Mouse (Mus musculus): ENCODE measurements around the gene Ascl4.

DNA sequence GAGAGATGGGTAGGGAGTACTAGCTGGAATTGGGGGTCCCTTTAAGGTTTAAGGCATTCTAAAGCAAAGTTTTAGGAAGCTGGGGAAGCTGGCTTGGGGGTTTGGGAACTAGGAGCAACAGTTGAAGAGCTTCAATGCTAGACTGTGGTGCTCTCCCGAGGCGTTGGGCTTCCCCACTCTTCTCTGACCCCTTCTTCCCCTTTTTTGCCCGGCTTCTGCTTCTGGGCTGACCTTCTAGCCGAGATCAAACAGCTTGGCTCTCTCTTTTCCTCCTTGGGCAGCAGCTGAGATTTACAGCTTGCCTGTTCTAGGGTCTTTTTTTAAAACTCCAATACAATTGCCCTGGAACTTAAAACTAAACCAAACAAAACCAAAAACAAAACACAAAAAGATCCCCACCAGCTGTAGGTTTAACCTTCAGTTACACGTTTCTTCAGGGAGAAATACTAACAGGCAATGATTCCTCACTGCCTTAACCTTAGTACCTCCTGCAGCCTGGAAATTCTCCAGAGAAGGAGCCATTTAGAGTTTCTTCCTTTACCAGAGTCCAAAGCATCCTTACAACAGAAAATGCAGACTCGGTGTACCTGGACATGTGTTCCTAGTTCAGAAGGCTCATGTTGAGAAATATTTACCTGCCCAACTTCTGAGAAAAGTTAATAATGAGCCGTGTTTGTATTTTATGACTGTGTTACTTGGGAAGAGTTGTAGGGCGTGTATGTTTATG, 42.6 kb downstream of the Ascl4 start:
- TF ChIP-seq HCFC1 (IDR thresholded peaks at IDR 0.05; ENCODE audit: borderline replicate concordance, insufficient read depth, low read length) (no peak), ZC3H11A (IDR thresholded peaks at IDR 0.05; ENCODE audit: borderline replicate concordance, low read depth, low read length) (no peak)

Measured in ES-E14 (cell line).